Mouse (Mus musculus): Measurements from ENCODE around the gene Mkln1.

GRCm38 (mm10) chr6:31437264-31437663 lies 38.7 kb downstream of the Mkln1 start:
- TF ChIP-seq POLR2A (IDR thresholded peaks at IDR 0.05; ENCODE audit: insufficient read length, low read depth) (no peak), MAX (IDR thresholded peaks at IDR 0.05; ENCODE audit: low read depth) (no peak), MYOD1 (IDR thresholded peaks at IDR 0.05; ENCODE audit: control insufficient read depth in 1 of 3, insufficient read length in 2 of 3, low read depth in 2 of 3) (no peak), POLR2AphosphoS2 (IDR thresholded peaks at IDR 0.05; ENCODE audit: insufficient read length, low read depth) (no peak), CEBPB (IDR thresholded peaks at IDR 0.05; ENCODE audit: insufficient read depth, poor library complexity, severe bottlenecking) (no peak), E2F4 (IDR thresholded peaks at IDR 0.05; ENCODE audit: insufficient read depth) (no peak)
